Mouse (Mus musculus): ENCODE data around the gene Rpp21. TPM values are rescaled to one million over a fixed set of nuclear protein-coding genes. Genes with fewer than 3 reads are reported as not detected.

Gene Rpp21
- polyA plus RNA-seq, 1 experiment: 62.5 TPM

GRCm38 (mm10) chr17:36252250-36252876 lies 5.5 kb downstream of the Rpp21 start:
- TF ChIP-seq GATA1 (IDR thresholded peaks at IDR 0.05; ENCODE audit: low read length): no peak

- TF ChIP-seq GATA1 (IDR thresholded peaks at IDR 0.05; ENCODE audit: low read length): no peak
Measured at GRCm38 (mm10) chr17:36248886-36249285, 9.0 kb downstream of the Rpp21 start.

- TF ChIP-seq GATA1 (IDR thresholded peaks at IDR 0.05; ENCODE audit: low read length): no peak
Measured at GRCm38 (mm10) chr17:36245741-36246140, 12.1 kb downstream of the Rpp21 start.

DNA sequence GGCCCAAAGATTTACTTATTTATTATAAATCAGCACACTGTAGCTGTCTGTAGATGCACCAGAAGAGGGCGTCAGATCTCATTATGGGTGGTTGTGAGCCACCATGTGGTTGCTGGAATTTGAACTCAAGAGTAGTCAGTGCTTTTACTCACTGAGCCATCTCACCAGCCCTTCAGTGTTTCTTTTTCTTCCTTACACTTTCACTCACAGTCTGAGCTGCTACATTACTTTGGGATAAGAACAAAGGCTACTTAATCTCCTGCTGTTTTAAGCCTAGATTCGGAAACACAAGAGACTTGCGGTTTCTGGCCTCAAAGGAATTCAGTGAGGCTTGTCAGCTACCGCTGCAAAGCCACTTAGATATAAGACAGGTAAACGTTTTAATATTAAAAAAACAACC lies 13.8 kb downstream of the Rpp21 start:
- TF ChIP-seq GATA1 (IDR thresholded peaks at IDR 0.05; ENCODE audit: low read length): no peak

DNA sequence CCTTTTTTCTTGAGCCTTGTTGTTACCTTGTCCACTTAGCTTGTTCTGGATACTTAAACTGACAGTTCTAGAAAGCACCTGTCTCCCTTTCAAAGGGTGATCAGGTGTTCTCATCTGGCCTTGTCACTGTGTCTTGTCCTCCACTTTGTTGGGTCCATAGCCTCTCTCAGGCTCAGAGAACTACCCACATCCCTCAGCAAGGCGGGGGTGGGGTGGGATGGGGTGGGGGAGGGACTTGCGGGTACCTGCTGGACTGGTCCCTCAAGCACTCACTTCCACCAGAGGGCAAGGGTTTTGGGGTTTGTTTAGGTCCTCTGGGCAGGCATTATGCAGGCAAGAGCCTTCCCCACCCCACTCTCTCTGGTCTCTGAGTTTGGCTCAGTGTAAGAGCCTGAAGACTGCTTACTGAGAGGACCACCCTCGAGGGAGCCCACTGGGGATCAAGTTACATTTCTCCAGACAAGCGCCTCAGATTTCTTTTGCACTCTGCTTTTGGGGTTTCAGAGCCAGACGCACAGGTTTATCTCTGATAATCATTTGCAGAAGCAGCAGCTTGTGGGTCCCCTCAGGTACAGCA lies 17.1 kb downstream of the Rpp21 start:
- TF ChIP-seq GATA1 (IDR thresholded peaks at IDR 0.05; ENCODE audit: low read length): no peak

DNA sequence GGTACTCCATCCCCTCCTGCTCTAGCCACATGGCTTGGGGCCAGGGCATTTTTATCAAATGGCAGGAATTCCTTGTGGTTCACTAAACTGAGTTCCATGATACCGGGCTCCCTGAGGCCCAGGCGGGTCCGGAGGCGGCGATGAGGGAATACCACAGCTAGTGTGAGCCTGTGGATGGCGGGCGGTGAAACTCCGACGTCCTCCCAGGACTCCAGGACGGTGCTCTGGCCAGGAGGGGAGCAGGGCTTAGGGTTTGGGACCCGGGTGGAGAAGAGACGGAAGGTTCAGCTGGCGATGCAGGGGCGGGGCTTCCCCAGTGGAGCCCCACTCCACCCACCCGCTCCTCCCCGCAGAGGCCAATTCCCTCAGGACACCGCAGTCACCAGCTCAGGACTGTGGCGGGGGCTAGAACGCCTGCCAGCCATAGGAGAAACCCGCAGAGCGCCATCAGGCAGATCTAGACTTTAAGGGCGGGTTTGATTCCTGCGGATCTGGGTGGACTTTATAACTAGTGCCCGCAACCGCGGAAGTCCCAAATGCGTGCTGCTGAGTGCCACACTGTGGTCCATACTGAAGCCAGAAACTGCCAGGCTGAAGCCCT lies 20.4 kb downstream of the Rpp21 start:
- no peak for TF ChIP-seq GATA1 (IDR thresholded peaks at IDR 0.05; ENCODE audit: low read length)

GRCm38 (mm10) chr17:36233572-36233971 lies 24.3 kb downstream of the Rpp21 start:
- TF ChIP-seq GATA1 (IDR thresholded peaks at IDR 0.05; ENCODE audit: low read length): no peak

GRCm38 (mm10) chr17:36231318-36231717 lies 26.6 kb downstream of the Rpp21 start:
- TF ChIP-seq GATA1 (IDR thresholded peaks at IDR 0.05; ENCODE audit: low read length): no peak

DNA sequence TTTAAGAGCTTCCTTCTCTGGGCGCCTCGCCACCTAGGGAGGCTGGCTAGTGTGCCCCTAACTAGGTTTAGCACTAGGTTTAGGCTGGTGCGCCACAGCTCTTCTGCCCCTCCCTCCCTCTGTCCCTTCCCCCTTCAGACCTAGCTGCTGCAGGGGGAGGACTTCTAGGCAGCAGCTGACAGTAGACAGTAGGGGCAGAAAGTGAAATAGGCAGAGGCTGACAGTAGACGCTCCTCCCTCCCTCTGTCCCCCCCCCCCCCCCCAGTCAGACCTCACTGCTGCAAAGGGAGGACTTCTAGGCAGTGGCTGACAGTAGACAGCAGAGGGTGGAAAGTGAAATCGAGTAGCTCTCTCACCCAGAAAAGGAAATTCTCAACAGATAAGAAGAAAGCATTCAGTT lies 28.8 kb downstream of the Rpp21 start:
- TF ChIP-seq GATA1 (IDR thresholded peaks at IDR 0.05; ENCODE audit: low read length): no peak

DNA sequence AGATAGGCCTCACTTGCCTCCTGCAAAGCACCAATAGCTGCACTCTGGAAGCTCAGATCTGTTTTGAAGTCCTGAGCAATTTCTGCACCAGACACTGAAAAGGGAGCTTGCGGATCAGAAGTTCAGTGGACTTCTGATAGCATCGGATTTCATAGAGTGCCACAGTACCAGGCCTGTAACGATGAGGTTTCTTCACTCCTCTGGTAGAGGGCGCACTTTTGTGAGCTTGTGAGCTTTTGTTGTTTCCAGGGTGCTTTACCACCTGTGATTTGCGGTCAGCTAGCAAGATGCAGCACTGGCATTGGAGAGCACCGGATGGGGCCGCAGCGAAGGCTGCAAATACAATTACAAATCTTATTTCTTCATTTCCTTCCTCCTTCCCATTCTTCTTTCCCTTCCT lies 30.9 kb downstream of the Rpp21 start:
- TF ChIP-seq GATA1 (IDR thresholded peaks at IDR 0.05; ENCODE audit: low read length): no peak

DNA sequence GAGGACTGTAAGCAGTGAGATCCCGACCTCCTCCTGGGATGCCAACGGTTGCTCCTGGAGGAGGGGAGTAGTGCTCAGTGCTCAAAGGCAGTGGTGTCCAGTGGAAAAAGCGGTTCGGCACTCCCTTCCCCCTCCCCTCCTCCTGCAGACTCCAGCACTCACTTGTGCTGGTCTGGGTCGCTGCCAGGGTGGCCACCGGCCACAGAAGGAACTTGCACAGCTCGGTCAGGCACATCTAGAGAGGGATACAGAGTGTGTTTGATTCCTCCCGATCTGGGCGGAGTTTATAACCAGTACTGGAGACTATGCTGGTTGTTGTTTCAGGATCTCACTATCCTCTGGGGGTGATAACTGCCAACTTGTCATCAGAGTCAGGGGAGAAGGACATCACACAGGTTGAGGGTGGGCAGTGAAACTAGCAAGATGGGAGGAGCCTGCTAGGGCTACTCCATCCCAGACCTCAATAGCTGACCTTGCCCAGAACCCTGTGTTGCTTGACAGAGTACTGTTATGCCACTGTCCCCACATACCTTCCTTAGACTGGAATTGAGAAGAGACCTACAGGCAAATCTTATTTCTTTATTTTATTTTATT lies 32.5 kb downstream of the Rpp21 start:
- no peak for TF ChIP-seq GATA1 (IDR thresholded peaks at IDR 0.05; ENCODE audit: low read length)

DNA sequence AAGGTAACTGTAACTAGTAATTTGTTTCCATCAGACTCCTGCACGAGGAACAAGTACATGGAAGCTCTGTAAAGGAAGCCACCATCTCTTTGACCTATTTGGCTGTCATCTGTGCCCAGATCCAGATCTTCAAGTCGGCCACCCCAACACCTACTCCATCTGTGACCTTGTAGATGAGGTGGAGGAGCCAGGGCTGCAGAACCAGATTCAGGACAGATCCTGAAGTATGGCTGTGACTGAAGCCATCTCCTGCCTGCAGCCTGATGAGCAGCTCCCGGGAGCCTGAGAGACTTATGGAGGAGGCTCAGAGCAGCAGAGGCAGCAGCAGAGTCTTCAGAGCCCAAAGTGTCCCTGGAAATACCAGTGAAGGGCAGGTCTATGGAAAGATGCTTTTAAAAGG lies 33.4 kb downstream of the Rpp21 start:
- no peak for TF ChIP-seq GATA1 (IDR thresholded peaks at IDR 0.05; ENCODE audit: low read length)

- TF ChIP-seq GATA1 (IDR thresholded peaks at IDR 0.05; ENCODE audit: low read length): no peak
Measured at GRCm38 (mm10) chr17:36218594-36219155, 39.2 kb downstream of the Rpp21 start.

DNA sequence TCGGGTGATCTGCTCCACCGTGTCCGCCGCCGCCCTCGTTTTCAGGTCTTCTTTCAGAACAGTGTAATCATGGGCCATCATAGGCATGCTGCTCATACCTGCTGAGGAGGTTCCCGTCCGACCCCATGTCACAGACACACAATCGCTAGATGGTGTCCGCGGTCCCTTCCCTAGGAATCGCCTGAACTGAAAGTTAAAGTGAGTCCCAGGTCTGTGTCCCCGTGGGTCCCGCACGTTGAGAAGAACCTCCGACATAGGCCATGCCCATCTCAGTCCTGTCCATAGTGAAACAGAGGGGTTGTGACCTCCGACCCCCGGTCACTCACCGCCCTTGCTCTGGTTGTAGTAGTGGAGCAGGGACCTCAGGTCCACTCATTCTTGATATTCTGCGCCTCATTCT lies 42.3 kb downstream of the Rpp21 start:
- no peak for TF ChIP-seq GATA1 (IDR thresholded peaks at IDR 0.05; ENCODE audit: low read length)

GRCm38 (mm10) chr17:36206846-36207245 lies 51.0 kb downstream of the Rpp21 start:
- TF ChIP-seq GATA1 (IDR thresholded peaks at IDR 0.05; ENCODE audit: low read length): no peak

- no peak for TF ChIP-seq GATA1 (IDR thresholded peaks at IDR 0.05; ENCODE audit: low read length)
Measured at GRCm38 (mm10) chr17:36205862-36206261, 52.0 kb downstream of the Rpp21 start.

Other genes starting within 250 kb of the Rpp21 start
- gene H2-T24, start 237.5 kb downstream of the Rpp21 start, polyA plus RNA-seq (2012): 0.12 and 0.15 TPM in 2 replicates
- gene H2-T23, start 225.2 kb downstream of the Rpp21 start, polyA plus RNA-seq (2012): 4.8 and 5.6 TPM in 2 replicates
- gene H2-T22, start 215.3 kb downstream of the Rpp21 start, polyA plus RNA-seq (2012): 4.0 and 6.0 TPM in 2 replicates
- not detected in 2 replicates for gene Gm6034, start 215.1 kb downstream of the Rpp21 start, polyA plus RNA-seq (2012)
- not detected in 2 replicates for gene Gm11127, start 199.7 kb downstream of the Rpp21 start, polyA plus RNA-seq (2012)
- 0.03 TPM in 1 of 2 replicates, not detected in the other for gene Gm19684, start 136.4 kb downstream of the Rpp21 start, polyA plus RNA-seq (2012)
- not detected in 2 replicates for gene Gm7030, start 128.6 kb downstream of the Rpp21 start, polyA plus RNA-seq (2012)
- gene Gm8909, start 89.5 kb downstream of the Rpp21 start, polyA plus RNA-seq (2012): not detected in 2 replicates
- not detected in 2 replicates for gene H2-T3, start 67.8 kb downstream of the Rpp21 start, polyA plus RNA-seq (2012)
- gene Trim39, start 14.2 kb upstream of the Rpp21 start, polyA plus RNA-seq (2012): 5.4 and 5.5 TPM in 2 replicates
- gene H2-M10.2, start 28.4 kb upstream of the Rpp21 start, polyA plus RNA-seq (2012): not detected in 2 replicates
- not detected in 2 replicates for gene H2-M10.1, start 68.1 kb upstream of the Rpp21 start, polyA plus RNA-seq (2012)
- gene H2-M10.3, start 110.3 kb upstream of the Rpp21 start, polyA plus RNA-seq (2012): not detected in 2 replicates
- not detected in 2 replicates for gene H2-M10.4, start 204.3 kb upstream of the Rpp21 start, polyA plus RNA-seq (2012)